In the genomic region with DNA sequence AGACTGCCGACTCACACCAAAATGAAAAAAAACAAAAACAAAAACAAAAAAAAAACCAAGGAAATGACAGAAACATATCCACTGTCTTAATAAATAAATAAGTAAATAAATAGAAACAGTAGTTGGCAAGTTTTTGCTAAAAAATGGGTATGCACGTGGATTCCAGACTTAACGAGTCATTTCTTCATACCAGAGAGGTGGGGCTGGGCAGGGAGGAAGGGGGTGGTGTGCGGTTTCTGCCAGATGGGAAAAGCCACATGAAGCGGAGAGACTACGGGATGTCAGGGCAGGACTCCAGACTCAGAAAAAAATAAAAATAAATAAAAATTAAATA, we compare ENCODE assay signal across 8 mouse cellular contexts. TPM values are rescaled to one million over a fixed set of nuclear protein-coding genes. Genes with fewer than 3 reads are reported as not detected.
DNase-seq lines count a peak whose midpoint lies in the region; ATAC-seq lines count a peak whose summit lies in the region.

No protein-coding gene starts in this region.

- peaks cover 34% of the 10 kb centered on the region for H3K4me1 ChIP-seq in heart, embryonic 10.5 days
- H3K4me1 ChIP-seq in limb, embryonic 10.5 days: peaks cover 34% of the 10 kb centered on the region
- peaks cover 36% of the 10 kb centered on the region for H3K4me1 ChIP-seq in midbrain, embryonic 10.5 days

- no peaks in the 10 kb centered on the region for H3K9me3 ChIP-seq in heart, embryonic 10.5 days
- H3K9me3 ChIP-seq in limb, embryonic 10.5 days (replicated peaks): no peaks in the 10 kb centered on the region
- no peaks in the 10 kb centered on the region for H3K9me3 ChIP-seq in midbrain, embryonic 10.5 days (replicated peaks)

- ATAC-seq in erythroid progenitor cell, adult 5-6 weeks (replicated peaks; ENCODE audit: low FRiP score, poor library complexity, severe bottlenecking): no peak

- 6% methylated on average over 6 of the region's 6 CpGs for WGBS in heart, embryonic 10.5 days
- WGBS in limb, embryonic 10.5 days: 5% methylated on average over 6 of the region's 6 CpGs
- WGBS in midbrain, embryonic 10.5 days: 5% methylated on average over 6 of the region's 6 CpGs

- peak overlapping the region; percentile 99 for H3K4me3 ChIP-seq in heart, embryonic 10.5 days
- peak overlapping the region; percentile 91 for H3K4me3 ChIP-seq in limb, embryonic 10.5 days
- peak overlapping the region; percentile 98 for H3K4me3 ChIP-seq in midbrain, embryonic 10.5 days

- H3K27ac ChIP-seq in heart, embryonic 10.5 days: peak overlapping the region; percentile 99
- peak overlapping the region; percentile 98; the same call in 1 of the 2 replicates for H3K27ac ChIP-seq in limb, embryonic 10.5 days
- peak overlapping the region; percentile 99 for H3K27ac ChIP-seq in midbrain, embryonic 10.5 days (replicated peaks)

- DNase-seq in layer of hippocampus, postnatal 36 days: peak; percentile 19 to 26
- no peak for DNase-seq in layer of hippocampus, adult 11-12 months (ENCODE audit: low spot score)
- peak; percentile 86 for DNase-seq in brain, adult 2 months (ENCODE audit: low read depth, low spot score)
- DNase-seq in heart, embryonic 10.5 days (ENCODE audit: low spot score): no peak
- DNase-seq in limb, embryonic 10.5 days (ENCODE audit: low spot score): no peak
- no peak for DNase-seq in midbrain, embryonic 10.5 days (ENCODE audit: low spot score)
- DNase-seq in spleen, postnatal 10 days (ENCODE audit: low spot score in 2 of 2): no peak

- no peaks in the 10 kb centered on the region for H3K36me3 ChIP-seq in heart, embryonic 10.5 days
- no peaks in the 10 kb centered on the region for H3K36me3 ChIP-seq in limb, embryonic 10.5 days
- H3K36me3 ChIP-seq in midbrain, embryonic 10.5 days: no peaks in the 10 kb centered on the region; the same call in 1 of the 2 replicates

- no peaks in the 10 kb centered on the region for H3K27me3 ChIP-seq in heart, embryonic 10.5 days (ENCODE audit: insufficient read depth, poor library complexity, severe bottlenecking)
- no peaks in the 10 kb centered on the region for H3K27me3 ChIP-seq in limb, embryonic 10.5 days (ENCODE audit: low read depth, poor library complexity, severe bottlenecking)
- H3K27me3 ChIP-seq in midbrain, embryonic 10.5 days (ENCODE audit: low read depth, poor library complexity, severe bottlenecking): no peaks in the 10 kb centered on the region

RNA-seq across cellular contexts. Expression of a gene that starts 1.4 kb away (rescaled TPM):
- total RNA-seq in layer of hippocampus, postnatal 36 days (2021): 100 to 1,000 TPM; 136 to 137 TPM
- 49.1 and 56.0 TPM in 2 replicates for polyA plus RNA-seq in heart, embryonic 10.5 days (2016; fragmentation: Nextera tagmentation; extraction: Ambion mirVana)
- polyA plus RNA-seq in limb, embryonic 10.5 days (2016; fragmentation: Nextera tagmentation; extraction: Ambion mirVana): 46.3 and 48.7 TPM in 2 replicates
- 51.3 and 55.8 TPM in 2 replicates for polyA plus RNA-seq in midbrain, embryonic 10.5 days (2016; fragmentation: Nextera tagmentation; extraction: Ambion mirVana)
- total RNA-seq in erythroid progenitor cell, adult 5-6 weeks (2015; ENCODE audit: low replicate concordance): 19.5 and 28.1 TPM in 2 replicates
- 15.1 and 21.3 TPM in 2 replicates for total RNA-seq in erythroid progenitor cell, adult 5-6 weeks (2017; ENCODE audit: low replicate concordance)

RNA-seq across cellular contexts. Expression of a gene that starts 37.9 kb away (rescaled TPM):
- total RNA-seq in layer of hippocampus, postnatal 36 days (2021): 10 to 100 TPM; 49.6 to 63.2 TPM
- 74.5 and 77.0 TPM in 2 replicates for polyA plus RNA-seq in heart, embryonic 10.5 days (2016; fragmentation: Nextera tagmentation; extraction: Ambion mirVana)
- polyA plus RNA-seq in limb, embryonic 10.5 days (2016; fragmentation: Nextera tagmentation; extraction: Ambion mirVana): 98.1 and 111 TPM in 2 replicates
- polyA plus RNA-seq in midbrain, embryonic 10.5 days (2016; fragmentation: Nextera tagmentation; extraction: Ambion mirVana): 90.1 and 94.5 TPM in 2 replicates
- 68.8 and 69.6 TPM in 2 replicates for total RNA-seq in erythroid progenitor cell, adult 5-6 weeks (2015; ENCODE audit: low replicate concordance)
- total RNA-seq in erythroid progenitor cell, adult 5-6 weeks (2017; ENCODE audit: low replicate concordance): 120 and 155 TPM in 2 replicates

Comparison
In these comparisons a context has a peak if more than half of its experiments do, and no peak if none do; other contexts are left out.
1. DNase-seq: peak in layer of hippocampus, postnatal 36 days (2 of 2) and brain, adult 2 months (single experiment); none in layer of hippocampus, adult 11-12 months (single experiment), heart, embryonic 10.5 days (single experiment), limb, embryonic 10.5 days (single experiment), midbrain, embryonic 10.5 days (single experiment) and spleen, postnatal 10 days (0 of 2).
2. Peak in every context shown above with its lines, with median percentiles within 50 percentile points of each other: H3K27ac ChIP-seq and H3K4me3 ChIP-seq.